Mouse (Mus musculus) liver, embryonic 14.5 days (tissue): ENCODE results near the gene Olfr545.

Experiments used
- CTCF ChIP-seq: IDR thresholded peaks from 2 replicates; pipeline ENCODE4 v1.5.1; 2016; ENCODE audit warnings: antibody characterized with exemption, low read depth, control low read depth
- EP300 ChIP-seq: IDR thresholded peaks from 2 replicates; pipeline ENCODE4 v1.6.1; 2016; ENCODE audit warnings: antibody characterized with exemption, low read depth

DNA sequence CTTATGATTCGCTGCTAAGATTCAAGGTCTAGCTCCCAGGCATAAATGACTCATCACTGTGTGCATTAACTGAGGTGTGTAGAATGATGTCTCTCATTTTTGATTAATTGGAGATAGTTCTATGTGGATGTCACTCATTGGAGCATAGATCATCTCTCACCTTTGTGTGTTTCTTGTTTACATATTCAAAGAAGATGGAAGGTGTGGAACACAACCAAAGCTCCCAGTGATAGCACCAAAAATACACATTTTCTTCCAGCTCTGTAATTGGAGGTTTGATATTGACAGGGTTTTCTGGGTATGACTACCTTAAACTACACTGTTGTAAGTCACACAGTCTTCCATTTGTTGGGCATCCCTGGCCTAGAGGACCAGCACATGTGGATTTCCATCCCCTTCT, 35.1 kb upstream of the Olfr545 start, which contains the start of gene Olfr547:
- TF ChIP-seq CTCF = no peak
- TF ChIP-seq EP300 = no peak
